Mouse (Mus musculus) E14TG2a.4 (cell line): Measurements from ENCODE around the gene Plscr1.

Experiments used
- CTCF ChIP-seq: conservative IDR thresholded peaks from 2 replicates; pipeline ENCODE4 v1.5.1; 2014; ENCODE audit warnings: low read length
- NANOG ChIP-seq: IDR thresholded peaks from 2 replicates; pipeline ENCODE4 v1.6.1; 2014; ENCODE audit warnings: borderline replicate concordance, low read length, mixed read lengths
- POU5F1 ChIP-seq: IDR thresholded peaks from 2 replicates; pipeline ENCODE4 v1.6.1; 2014; ENCODE audit warnings: low read length, borderline replicate concordance

DNA sequence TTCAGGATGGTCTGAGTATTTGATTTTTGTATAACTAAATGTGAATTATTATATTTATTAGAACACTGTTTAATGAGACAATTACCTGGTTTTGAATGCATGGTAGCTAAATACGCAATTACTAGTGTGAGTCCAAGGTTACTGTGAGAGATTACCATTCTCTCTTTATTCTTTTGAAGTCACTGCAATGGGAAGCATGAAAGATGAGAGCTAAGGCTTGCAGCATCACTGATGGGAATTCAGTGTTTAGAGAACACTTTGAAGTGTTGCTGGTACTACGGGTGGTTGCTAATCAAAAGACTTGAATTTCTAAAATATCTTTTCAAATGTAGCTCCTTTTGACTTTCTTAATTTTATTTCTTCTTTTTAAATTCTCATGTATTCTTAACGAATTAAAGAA, 39.7 kb upstream of the Plscr1 start:
- TF ChIP-seq CTCF (no peak), POU5F1 (no peak), NANOG (no peak)
